Mouse (Mus musculus) adipocyte (in vitro differentiated cells): ENCODE measurements at regions not wholly inside any gene's neighbourhood (a gene's known extent, or its start where the extent isn't known, plus 50 kb on each side); places are given as distances from the start of the nearest gene placed in this dataset.
A peak's percentile ranks its signal among the peaks of the same experiment; 100 is the strongest.

Source experiments
- DNase-seq: peaks from one replicate; pipeline ENCODE4 v3.0.0-alpha.2; 2016; ENCODE audit warnings: low spot score

- no peak for DNase-seq
Observed at GRCm38 (mm10) chr3:148658368-148658767, 332.0 kb downstream of the Adgrl2 start.

- no peak for DNase-seq
Observed at GRCm38 (mm10) chr3:148656187-148656586, 334.2 kb downstream of the Adgrl2 start.

- no peak for DNase-seq
Observed at GRCm38 (mm10) chr3:148650241-148650640, 340.1 kb downstream of the Adgrl2 start.

- DNase-seq = no peak
Observed at GRCm38 (mm10) chr3:148644924-148645323, 345.4 kb downstream of the Adgrl2 start.

GRCm38 (mm10) chr3:148641581-148641980 is 348.8 kb downstream of the Adgrl2 start:
- DNase-seq = no peak

GRCm38 (mm10) chr3:148640680-148641101 is 349.7 kb downstream of the Adgrl2 start:
- peak; percentile 54 for DNase-seq

- no peak for DNase-seq
Observed at GRCm38 (mm10) chr3:148635101-148635500, 355.3 kb downstream of the Adgrl2 start.

- no peak for DNase-seq
Observed at GRCm38 (mm10) chr3:148634352-148634751, 356.0 kb downstream of the Adgrl2 start.

GRCm38 (mm10) chr3:148633291-148633690 is 357.1 kb downstream of the Adgrl2 start:
- DNase-seq = no peak

GRCm38 (mm10) chr3:148632449-148632848 is 357.9 kb downstream of the Adgrl2 start:
- no peak for DNase-seq

- DNase-seq = peak; percentile 11
Observed at GRCm38 (mm10) chr3:148631415-148632192, 358.8 kb downstream of the Adgrl2 start.

- no peak for DNase-seq
Observed at GRCm38 (mm10) chr3:148630865-148631264, 359.5 kb downstream of the Adgrl2 start.

GRCm38 (mm10) chr3:148614971-148615671 is 375.2 kb downstream of the Adgrl2 start:
- no peak for DNase-seq

- no peak for DNase-seq
Observed at GRCm38 (mm10) chr3:148613443-148613842, 376.9 kb downstream of the Adgrl2 start.

- no peak for DNase-seq
Observed at GRCm38 (mm10) chr3:148603276-148603675, 387.1 kb downstream of the Adgrl2 start.

- DNase-seq = peak; percentile 14
Observed at GRCm38 (mm10) chr3:148602730-148603255, 387.6 kb downstream of the Adgrl2 start.

GRCm38 (mm10) chr3:148595561-148595960 is 394.8 kb downstream of the Adgrl2 start:
- DNase-seq = peak; percentile 22

- DNase-seq = no peak
Observed at GRCm38 (mm10) chr3:148589556-148589955, 400.8 kb downstream of the Adgrl2 start.

GRCm38 (mm10) chr3:148575735-148576134 is 414.6 kb downstream of the Adgrl2 start:
- peak; percentile 7 for DNase-seq

- no peak for DNase-seq
Observed at GRCm38 (mm10) chr3:148572493-148572892, 417.9 kb downstream of the Adgrl2 start.

- no peak for DNase-seq
Observed at GRCm38 (mm10) chr3:148564716-148565115, 425.6 kb downstream of the Adgrl2 start.

GRCm38 (mm10) chr3:148561211-148561610 is 429.1 kb downstream of the Adgrl2 start:
- DNase-seq = no peak
